Mouse (Mus musculus) A20 (cell line): Measurements from ENCODE around the gene Errfi1.

Experiments
- DNase-seq: peaks from one replicate; pipeline ENCODE4 v3.0.0-alpha.2; 2011; ENCODE audit warnings: low read depth, low spot score

Errfi1 gene

DNA sequence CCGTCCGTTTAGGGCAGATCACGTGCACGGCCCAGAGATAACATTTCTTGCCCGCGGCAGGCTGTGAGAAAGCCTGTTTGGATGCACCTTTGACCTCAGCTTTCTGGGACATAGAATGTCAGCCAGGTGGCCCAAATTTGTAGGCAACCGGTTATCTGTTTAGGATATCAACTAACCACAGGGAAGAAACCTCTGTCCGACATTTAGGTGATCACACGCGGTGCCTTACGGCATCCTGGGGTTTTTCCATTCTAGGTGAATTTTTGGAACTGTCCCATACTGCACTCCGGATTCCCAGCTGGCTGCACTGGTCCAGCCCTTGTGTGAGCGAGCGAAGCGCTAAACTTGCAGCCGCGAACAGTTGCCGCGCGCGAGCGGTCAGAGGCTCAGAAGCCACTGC is 25.9 kb downstream of the Errfi1 start:
- DNase-seq, result no peak

DNA sequence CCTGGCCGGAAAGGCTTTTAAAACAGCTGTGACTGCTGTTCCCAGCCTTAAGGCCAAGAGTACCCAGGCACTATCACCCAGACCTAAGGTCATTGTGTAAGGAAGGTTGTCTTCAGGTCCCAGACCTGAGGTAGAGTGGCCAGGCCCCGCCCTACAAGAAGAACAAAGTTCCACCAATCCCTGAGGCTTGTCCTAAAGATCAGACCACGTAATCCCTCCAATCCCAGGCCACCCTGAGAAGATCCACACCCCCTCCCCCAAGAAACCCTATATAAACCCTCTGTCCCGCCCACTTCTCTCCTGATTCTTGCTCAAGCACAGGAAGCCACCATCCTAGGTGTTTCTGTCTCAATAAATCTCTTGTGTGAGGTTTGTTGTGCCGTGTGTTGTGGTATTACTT is 26.6 kb downstream of the Errfi1 start:
- DNase-seq, result no peak

DNA sequence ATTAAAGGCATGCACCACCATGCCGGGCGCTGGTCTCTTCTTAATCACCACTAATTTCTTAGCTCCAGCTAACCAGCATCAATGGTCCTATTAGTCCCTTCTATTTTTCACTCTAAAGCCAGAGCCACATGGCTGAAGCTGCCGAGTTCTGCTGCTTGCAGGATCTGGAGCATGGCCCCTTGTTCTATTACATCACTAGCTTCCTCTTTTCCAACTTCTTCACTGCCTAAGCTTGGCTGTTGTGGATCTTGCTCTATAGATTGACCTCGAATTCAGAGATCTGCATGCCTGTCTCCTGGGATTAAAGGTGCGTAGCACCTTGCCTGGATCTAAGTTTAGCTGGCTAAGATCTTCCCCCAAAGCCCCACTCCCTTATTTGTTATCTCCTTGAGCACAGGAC is 28.9 kb downstream of the Errfi1 start:
- no peak for DNase-seq

DNA sequence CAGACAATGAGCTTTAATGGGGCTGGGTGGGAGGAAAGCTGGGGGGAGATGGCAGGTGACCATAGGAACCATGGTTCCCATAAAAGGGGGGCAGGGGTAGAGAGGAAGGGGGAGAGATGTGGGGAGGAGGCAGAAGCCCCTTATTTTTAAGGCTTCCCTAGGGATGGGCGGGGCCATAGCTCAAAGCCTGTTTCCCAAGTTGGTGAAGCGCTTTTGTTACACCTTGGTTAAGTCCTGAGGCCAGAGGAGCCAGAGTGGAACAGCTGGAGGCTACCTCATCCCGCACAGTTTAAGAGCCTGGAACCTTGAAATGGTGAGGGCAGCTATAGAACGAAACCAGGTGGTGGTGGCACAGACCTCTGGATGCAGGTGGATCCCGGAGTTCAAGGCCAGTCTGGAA is 34.2 kb downstream of the Errfi1 start:
- DNase-seq, result no peak

DNA sequence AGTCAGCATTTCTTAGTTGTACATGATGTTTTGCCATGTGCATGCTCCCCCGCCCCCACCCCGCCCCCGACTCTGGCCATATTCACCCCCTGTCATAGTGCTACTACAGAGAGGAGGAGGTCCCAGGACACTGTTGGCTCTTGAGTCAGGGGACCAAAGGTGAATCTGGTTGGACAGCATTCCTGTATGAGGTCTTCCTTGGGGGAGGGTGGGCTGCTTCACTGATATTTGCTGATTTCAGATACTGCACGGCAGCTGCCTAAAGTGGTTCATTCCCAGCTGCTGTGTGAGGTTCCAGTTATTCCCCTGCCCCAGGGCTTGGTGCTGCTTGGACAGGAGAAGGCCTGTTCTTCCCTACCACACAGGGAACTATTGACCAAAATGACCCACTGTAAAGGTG is 34.8 kb downstream of the Errfi1 start:
- DNase-seq, result no peak

DNA sequence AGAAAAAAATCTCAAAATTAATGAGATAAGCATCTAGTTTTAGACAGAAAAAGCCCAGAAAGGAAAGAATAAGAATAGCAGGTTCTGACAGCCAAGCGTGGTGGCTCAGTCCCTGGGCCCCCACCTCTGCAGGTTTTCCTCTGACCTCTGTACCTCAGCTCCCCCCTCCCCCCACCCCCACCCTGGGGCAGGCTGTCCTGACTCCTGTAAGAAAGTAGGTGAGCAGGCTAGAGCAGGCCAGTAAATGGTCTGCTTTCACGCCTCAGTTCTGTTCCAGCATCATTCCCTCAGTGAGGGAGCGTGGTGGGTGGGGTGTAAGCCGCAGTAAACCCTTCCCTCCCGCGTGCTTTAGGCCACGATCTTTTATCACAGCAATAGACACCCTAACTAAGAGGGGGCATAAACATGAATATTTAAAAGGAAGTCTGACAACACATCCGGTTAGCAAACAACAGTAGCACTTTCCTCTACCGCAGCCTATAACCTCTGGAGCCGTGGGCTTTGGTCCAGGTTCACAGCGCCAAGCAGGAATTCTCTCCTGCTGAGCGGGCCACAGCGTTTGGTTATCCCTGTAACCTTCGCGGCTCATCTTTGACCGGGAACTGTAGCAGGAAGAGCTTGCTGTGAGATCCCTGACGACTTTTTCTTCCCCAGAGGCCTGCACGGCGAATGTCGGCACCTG is 35.7 kb downstream of the Errfi1 start:
- no peak for DNase-seq

DNA sequence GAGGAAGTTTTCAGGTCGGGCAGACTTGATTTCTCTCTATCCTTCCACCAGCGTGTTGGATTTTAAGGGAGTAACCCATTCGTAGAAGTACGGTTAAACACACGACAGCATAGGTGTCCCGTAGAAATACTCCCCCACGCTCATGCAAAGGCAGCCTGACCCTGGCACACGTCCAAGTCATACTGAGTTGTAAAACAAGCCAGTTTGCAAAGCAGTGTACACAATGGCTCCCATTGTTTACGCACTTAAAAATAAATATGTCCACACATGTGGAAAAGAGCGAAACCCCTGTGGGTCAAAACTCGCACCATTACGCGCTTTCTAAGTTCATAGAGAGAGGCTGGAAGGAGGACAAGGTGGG is 36.2 kb downstream of the Errfi1 start:
- DNase-seq, result no peak

DNA sequence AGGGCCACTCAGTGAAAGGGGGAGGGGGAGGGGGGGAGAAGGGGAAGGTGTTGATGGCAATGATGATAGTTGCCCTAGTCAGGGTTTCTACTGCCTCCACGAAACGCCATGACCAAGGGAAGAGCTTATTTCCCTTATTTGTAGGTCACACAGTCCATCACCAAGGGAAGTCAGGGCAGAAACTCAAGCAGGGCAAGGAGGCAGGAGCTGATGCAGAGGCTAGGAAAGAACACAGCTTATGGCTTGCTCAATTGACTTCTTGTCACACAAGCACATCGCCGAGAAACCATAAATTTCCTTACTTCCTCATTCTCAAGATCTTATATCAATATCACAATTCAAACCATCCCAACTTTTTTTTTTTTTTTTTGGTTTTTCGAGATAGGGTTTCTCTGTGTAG is 37.6 kb downstream of the Errfi1 start:
- no peak for DNase-seq

DNA sequence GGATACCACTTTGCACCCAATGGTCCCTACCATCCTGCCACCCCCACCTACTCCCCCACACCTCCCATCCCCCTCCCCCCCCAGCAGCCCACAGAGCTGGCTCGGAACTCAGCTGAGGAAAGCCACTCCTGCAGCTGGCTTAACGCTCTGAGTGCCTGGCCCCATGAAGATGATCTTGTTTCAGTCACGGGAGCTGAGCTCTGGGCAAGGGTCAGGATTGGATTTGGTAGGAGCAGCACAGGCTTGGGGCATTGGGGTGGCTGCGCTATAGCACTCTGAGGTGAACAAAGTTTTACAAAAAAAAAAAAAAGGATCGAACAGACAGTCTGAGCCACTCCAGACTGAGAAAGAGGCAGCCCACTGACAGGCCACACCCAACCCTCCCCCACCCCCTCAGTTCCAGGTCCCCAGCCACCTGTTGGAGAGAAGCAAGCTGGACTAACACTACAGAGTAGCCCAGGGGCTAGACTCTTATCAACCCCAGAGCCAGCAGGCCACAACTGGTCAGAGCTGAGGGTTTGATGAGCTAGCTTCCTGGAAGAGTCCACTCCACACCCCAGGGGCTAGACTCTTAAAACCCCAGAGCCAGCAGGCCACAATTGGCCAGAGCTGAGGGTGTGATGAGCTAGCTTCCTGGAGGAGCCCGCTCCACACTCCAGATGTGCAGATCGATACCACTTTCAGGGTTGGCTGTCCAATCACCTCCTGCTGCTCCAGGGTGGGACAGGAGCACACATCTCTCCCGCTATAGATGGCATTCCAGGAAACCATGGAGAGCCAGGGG is 41.2 kb downstream of the Errfi1 start:
- no peak for DNase-seq

DNA sequence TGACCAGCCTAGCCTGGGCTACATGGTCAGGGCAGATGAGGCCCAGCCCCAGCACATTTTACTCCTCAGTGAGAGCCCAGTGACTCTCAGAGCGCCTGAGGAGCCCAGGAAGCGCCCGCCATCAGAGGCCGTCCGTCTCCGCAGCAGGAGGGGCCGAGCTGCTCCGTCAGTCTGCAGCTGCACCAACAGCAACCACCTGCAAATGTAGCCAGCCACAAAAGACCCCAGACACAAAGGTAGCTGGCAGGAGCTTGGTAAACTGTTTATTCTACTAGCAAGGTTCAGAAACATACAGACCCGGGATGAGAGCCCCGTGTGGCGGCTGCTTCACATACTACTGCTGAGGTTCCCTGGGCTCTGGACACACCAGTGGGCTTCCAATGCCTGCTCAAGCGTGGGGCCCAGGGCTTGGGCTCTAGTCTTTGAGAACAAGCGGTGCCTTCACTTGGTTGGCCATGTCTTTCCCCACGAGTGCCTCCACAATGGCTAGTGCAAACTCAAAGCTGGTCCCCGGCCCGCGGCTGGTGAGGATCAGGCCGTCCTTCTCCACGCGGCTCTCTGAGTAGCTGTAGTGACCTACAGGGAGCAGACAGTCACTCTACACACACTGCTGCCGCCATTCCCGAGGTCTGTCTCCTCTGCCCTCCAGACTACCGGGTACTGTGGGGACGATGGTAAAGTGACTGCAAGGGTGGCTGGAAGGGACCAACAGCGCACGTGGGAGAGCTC is 43.3 kb downstream of the Errfi1 start:
- DNase-seq, result no peak

DNA sequence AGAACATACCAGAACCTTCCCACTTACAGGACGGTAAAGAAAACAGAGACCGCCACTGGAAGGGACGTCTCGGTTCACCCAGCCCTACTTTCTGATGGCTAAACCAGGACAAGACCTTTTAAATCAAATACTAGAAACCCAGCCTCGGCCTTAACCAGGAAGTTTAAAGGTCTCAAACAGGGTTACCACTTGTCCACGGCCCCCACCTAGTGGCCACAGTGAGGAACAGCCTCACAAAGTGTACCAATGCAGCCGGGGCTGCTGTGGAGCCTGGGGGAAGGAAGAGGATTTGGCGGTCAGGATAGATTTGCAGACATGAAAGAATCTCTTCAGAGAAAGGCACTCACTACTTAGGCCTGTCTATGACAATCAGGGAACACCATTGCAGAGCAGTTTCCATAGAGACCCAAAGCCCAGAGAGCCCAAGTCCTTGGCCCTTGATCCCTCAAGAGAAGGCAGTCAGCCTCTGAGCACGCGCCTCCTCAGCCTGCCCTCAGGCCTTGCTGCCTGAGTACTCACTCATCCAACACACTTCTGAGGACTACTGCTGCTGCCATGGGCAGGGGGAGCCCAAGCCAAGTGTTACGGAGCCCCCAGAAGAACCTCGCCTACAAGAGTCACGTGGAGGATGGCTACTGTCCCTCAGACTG is 45.1 kb downstream of the Errfi1 start:
- DNase-seq, result peak; percentile 75

DNA sequence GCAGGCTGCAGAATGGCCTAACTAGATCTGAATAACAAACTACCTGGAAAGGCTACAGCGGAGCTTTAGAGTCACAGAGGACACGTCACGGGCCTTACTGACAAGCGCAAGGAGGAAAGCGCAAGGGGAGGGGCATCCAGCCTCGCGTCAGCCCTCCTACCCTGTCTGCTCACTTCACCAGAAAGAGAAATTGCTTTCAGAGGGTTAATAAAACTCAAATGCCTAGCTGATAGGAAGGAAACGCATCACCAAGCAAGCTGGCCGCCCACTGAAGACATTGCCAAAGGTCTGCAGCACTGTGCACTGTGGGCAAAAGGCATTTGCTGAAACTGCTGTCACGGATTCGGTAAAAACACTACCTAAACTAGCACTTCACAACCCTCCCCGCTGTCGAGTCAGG is 46.8 kb downstream of the Errfi1 start:
- DNase-seq, result no peak

DNA sequence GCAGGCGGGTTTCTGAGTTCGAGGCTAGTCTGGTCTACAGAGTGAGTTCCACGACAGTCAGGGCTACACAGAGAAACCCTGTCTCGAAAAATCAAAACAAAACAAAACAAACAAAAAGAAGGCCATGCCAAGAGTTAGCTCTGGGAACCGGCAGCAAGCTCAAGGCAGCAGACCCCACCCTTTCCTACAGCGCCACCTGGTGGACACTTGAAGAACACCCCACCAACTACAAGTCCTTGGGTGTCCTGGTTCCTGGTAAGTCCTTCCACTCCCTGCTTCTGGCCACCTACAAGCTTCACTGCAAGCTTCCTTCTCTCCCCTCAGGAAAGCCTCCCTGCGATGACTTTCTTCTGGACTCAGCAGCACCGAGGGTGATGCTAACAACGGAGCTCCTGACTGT is 47.9 kb downstream of the Errfi1 start:
- peak; percentile 76 for DNase-seq

DNA sequence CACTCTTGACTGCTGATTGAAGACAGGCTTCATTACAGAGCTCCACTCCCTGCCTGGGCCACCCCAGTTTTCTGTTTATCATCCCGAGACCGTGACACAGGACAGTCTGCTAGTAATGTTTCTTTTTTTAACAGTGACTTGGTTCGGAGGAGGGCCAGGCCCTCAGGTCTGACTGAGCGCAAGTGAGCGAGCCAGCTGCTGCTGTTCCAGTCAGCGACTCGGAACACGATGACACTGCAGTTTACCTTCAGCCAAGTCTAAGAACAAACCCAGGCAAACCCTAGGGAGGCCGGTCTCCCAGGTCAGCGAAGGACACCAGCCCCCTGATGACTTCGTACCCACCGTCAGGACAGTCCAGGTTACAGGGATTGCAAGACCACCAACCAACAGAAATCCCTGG is 48.3 kb downstream of the Errfi1 start:
- DNase-seq, result no peak

DNA sequence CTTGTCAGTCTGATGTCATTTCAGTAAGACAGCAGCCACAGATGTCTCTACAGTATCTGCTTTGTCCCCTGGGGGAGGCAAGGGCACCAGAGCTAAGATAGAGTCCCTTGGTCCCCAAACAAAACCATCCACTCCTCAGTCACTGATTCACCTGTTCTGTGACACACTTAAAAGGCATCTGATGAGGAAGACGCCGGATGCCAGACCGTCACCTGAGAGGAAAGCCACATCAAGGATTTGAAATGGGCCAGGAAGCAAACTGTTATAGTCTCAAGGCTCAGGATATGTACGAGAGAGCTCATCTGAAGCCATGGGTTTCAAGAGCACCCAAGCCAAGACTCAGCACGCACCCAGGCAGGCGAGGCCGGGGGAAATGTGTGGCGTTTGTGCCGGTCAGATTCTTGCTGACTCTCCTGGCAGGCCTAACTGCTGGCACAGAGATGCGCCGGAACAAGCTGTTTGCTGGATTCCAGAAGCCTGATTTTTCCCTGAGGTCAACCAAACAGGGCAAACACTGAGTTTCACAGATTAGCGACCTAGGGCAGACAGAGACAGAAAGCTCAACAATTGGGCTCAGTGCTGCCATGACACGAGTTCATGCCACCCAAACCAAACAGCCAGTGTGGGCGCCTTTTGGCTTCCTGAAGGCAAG is 49.5 kb downstream of the Errfi1 start:
- no peak for DNase-seq

DNA sequence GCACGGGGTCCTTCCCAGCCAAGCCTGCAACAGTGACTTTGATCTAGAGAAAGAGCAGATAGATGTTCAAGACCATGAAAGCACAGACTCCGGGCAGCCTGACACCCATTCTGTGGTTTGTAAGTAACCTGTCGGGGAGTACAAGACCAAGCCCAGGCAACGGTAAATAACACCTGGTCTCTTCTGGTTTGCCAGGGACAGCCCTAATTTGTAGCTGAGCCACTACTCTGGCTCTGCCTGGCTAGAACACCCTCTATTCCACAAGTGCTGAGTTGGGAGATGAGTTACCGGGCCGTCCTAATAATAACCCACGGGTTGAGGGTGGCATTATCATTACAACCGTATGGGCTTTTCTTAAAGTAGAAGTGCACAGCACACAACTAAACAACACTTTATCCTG is 53.4 kb downstream of the Errfi1 start:
- DNase-seq, result no peak

DNA sequence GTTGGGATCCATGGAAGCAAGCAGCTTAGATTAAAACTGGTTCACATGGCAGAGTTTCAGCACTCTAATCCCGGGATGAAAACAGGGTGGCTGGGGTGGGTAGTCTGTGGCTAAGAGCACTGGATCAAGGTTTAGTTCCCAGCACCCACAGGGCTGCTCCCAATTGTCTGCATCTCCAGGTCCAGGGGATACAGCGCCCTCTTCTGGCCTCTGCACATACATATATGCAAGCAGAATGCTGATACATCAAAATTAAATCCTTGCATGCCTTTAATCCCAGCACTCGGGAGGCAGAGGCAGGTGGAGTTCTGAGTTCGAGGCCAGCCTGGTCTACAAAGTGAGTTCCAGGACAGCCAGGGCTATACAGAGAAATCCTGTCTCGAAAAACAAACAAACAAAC is 54.8 kb downstream of the Errfi1 start:
- peak; percentile 63 for DNase-seq

DNA sequence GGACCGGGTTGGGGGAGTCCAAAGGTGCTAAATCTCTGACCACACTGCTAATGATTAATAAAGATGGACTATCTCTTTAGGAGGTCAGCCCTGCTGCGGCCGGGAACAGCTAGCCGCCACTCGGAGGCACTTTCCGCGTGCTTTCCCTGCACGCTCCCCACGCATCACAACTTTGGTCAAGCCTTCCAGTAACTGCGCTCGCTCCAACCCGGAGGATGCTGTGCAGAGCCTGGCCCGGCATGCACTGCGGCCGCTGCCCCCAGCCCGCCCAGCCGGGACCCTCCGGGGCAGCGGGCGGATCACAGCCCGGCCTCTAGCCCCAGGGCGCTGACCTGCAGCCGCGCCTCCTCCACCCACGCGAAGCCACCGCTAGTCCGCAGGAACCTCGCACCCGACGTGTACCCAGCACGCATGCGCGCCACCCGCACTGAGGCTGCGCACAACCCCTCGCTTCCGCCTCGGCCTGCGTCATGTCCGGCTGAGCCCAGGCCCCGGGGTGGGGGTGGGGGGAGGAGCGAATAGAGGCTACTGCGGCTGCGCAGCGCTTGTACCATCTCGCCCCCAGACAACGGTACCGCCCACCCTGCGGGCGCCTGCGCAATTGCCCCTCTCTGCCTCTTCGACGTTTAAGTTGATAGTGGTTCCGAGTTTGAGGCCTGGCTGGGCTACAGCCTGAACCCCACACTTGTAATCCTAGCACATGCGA is 55.9 kb downstream of the Errfi1 start:
- DNase-seq, result peak; percentile 99

DNA sequence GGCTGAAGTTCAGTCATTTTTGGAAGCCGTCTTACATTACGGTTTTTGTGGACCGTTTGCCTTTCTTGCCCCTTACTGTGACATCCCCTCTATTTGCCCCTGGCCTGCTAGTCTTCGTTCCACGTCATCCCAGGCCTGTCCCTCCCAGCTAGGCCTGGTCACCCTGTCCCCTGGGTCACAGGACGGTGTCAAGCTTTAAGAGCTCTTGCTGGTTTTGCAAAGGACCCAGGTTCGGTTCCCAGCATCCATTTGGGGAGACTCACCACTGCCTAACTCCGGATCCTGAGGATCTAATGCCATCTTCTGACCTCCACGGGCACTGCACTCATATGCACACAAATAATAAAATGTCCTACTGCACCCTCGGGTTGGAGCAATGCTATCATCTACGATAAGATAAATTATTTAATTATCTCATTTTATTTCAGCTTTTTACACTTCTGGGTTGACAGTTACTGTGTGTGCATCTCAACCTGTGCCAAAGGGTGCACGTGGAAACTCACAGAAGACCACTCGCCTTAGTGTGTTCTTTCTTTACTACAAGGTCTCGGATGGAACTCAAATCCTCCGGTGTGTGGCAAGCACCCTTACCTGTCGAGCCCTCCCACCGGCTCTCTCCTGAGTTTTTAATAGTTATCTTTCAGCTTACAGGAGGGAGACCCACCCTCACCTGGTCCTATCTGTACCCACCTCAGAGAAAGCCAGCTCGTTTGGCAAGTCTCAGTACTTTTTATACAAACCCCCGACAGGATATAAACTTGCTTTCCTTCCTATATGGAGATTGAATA is 56.6 kb downstream of the Errfi1 start:
- no peak for DNase-seq

DNA sequence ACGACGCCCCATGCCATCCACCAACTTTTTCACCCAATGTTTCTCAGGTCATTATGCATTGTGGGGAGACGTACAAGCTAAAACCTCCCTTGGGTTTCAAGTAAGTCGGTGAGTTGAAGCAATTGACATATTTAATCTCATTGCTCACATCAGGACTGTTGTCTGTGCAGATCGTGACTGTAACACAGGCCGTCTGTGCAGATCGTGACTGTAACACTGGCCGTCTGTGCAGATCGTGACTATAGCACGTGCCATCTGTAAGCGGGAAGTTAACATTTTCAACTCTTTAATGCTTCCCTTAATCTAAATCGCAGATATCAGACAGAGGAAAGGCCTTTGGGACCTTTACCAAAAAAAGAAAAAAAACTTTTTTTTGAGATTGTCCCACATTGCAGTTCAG is 60.0 kb downstream of the Errfi1 start:
- DNase-seq, result no peak
